Mouse (Mus musculus): ENCODE data around the gene Mrps15. TPM values are rescaled to one million over a fixed set of nuclear protein-coding genes. Genes with fewer than 3 reads are reported as not detected.
"Not testable (repeated sequence)": the region's sequence is repeated elsewhere in the genome, so short reads cannot be mapped to it uniquely, and the experiment has no call there.

The Mrps15 gene
- polyA plus RNA-seq, 1 experiment from 2014 or later, result 137 TPM

DNA sequence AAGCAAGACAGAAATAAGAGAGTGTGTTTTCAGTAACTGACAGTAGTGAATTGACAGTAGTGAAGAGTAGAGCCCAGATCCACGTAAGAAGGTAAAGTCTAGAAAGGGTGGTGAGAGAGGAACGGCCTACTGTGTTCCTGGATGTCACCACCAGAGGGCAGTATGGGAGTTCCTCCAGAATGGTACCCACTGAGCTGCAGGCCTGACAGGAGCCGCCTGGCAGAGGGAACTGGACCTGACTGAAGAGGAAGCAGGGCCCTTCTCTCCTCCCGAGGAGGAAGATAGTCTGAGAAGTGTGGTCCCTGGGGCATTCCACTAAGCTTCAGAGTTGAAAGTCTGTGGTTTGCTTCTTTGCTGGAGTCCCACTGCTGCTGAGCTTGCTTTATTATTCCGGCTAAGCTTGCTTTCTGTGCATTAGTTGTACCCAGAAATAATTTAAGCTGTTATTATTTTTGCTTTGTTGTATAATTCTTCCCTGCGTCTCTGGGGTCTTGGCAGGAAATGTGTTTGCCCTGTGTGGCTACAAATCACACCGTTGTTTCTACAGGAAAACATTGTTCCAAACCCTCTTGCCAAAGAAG, 39.4 kb downstream of the Mrps15 start:
- Histone ChIP-seq H3K4me2 (replicated peaks; ENCODE audit: low read depth, low read length) (no peak overlapping the region), H3K4me1 (ENCODE audit: control insufficient read depth, insufficient read depth, low read length) (no peaks in the 10 kb centered on the region), H3K36me3 (ENCODE audit: control insufficient read depth, insufficient read depth, low read length) (no peaks in the 10 kb centered on the region), H3K9ac (replicated peaks; ENCODE audit: low read depth, low read length) (no peak overlapping the region), H3K27ac (ENCODE audit: low read length) (no peak overlapping the region), H3K27me3 (ENCODE audit: control insufficient read depth, insufficient read depth, low read length) (no peaks in the 10 kb centered on the region), H3K4me3 (ENCODE audit: low read depth, low read length) (no peak overlapping the region), H3K9me3 (ENCODE audit: control insufficient read depth, low read depth, low read length) (no peaks in the 10 kb centered on the region)
- ATAC-seq (ENCODE audit: insufficient number of reproducible peaks, insufficient read depth, low FRiP score, low read depth), result peak; percentile 80; the same call in 1 of the 2 replicates
- WGBS, result 32% methylated on average over 7 of the region's 7 CpGs

DNA sequence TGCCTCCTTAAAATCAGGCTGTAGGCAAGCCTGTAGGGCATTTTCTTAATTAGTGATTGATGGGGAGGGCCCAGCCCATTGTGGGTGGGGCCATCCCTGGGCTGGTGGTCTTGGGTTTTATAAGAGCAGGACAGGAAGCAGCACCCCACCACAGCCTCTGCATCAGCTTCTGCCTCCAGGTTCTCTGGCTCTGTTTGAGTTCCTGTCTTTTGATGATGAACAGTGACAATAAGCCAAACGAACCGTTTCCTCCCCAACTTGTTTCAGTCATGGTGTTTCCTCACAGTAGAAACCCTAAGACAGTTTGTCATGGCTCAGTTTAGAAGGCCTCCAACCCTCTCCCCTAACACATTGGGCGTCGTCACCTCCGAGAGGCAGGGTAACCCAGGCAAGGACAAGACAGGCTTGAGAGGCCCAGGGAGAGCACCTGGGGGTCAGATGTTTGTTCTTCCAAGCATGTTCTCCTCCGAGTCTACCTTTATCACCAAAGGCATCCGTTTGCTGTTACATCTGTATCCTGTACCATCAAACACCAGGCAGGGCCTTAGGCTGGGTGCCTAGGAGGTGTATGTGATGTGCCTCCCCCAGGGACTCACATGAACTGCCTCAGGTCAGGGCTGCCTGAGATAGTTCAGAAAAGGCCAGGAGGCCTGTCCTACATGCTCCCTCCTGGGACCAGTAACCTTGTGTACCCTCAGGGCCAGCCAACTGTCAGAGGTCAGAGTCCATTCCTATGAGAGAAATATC, 43.5 kb downstream of the Mrps15 start:
- H3K27ac ChIP-seq (ENCODE audit: low read length), result no peak overlapping the region
- no peaks in the 10 kb centered on the region for H3K36me3 ChIP-seq (ENCODE audit: control insufficient read depth, insufficient read depth, low read length)
- H3K4me3 ChIP-seq (ENCODE audit: low read depth, low read length), result no peak overlapping the region
- WGBS, result 64% methylated on average over 7 of the region's 7 CpGs
- H3K27me3 ChIP-seq (ENCODE audit: control insufficient read depth, insufficient read depth, low read length), result no peaks in the 10 kb centered on the region
- no peak for ATAC-seq (ENCODE audit: insufficient number of reproducible peaks, insufficient read depth, low FRiP score, low read depth)
- H3K9me3 ChIP-seq (ENCODE audit: control insufficient read depth, low read depth, low read length), result no peaks in the 10 kb centered on the region
- no peaks in the 10 kb centered on the region for H3K4me1 ChIP-seq (ENCODE audit: control insufficient read depth, insufficient read depth, low read length)
- no peak overlapping the region for H3K9ac ChIP-seq (replicated peaks; ENCODE audit: low read depth, low read length)
- H3K4me2 ChIP-seq (replicated peaks; ENCODE audit: low read depth, low read length), result no peak overlapping the region

DNA sequence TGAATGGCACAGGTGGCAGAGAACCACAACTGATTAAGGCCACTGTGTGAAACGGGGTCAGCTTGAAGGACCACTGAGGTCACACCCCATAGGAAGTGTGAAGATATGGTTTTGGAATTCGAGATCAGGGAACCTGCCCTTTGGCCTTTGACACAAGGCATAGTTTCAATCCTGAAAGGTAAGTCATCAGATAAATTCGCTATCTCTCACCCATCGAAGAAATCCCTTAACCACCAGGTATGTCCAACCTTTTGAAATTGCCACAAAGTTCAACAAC, 44.1 kb downstream of the Mrps15 start:
- Histone ChIP-seq H3K27ac (ENCODE audit: low read length) (no peak overlapping the region), H3K4me2 (replicated peaks; ENCODE audit: low read depth, low read length) (no peak overlapping the region), H3K27me3 (ENCODE audit: control insufficient read depth, insufficient read depth, low read length) (no peaks in the 10 kb centered on the region), H3K36me3 (ENCODE audit: control insufficient read depth, insufficient read depth, low read length) (no peaks in the 10 kb centered on the region), H3K4me1 (ENCODE audit: control insufficient read depth, insufficient read depth, low read length) (no peaks in the 10 kb centered on the region), H3K9ac (replicated peaks; ENCODE audit: low read depth, low read length) (no peak overlapping the region), H3K4me3 (ENCODE audit: low read depth, low read length) (no peak overlapping the region), H3K9me3 (ENCODE audit: control insufficient read depth, low read depth, low read length) (no peaks in the 10 kb centered on the region)
- WGBS, result 65% methylated on average over 4 of the region's 4 CpGs
- ATAC-seq (ENCODE audit: insufficient number of reproducible peaks, insufficient read depth, low FRiP score, low read depth), result no peak

DNA sequence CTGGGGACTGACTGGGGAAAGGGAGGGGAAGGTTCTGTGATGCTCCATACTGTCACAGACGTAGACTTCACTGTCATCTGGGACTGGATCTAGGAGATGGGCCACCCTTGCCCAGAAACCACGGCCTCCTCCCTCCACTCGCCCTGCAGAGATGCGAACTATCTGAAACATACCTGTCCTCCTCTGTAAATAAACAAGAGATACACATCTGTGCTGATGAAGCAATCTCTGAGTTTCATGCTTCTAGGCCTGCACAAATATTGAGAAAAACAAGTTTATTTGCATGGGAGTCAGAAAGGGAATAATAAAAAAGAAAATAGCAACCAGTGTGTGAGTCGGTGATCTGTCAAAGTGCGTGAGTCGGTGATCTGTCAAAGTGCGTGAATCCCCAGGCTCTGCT, 45.1 kb downstream of the Mrps15 start:
- 78% methylated on average over 8 of the region's 8 CpGs for WGBS
- Histone ChIP-seq H3K27me3 (ENCODE audit: control insufficient read depth, insufficient read depth, low read length) (no peaks in the 10 kb centered on the region), H3K9me3 (ENCODE audit: control insufficient read depth, low read depth, low read length) (no peaks in the 10 kb centered on the region), H3K27ac (ENCODE audit: low read length) (no peak overlapping the region), H3K36me3 (ENCODE audit: control insufficient read depth, insufficient read depth, low read length) (no peaks in the 10 kb centered on the region), H3K4me3 (ENCODE audit: low read depth, low read length) (no peak overlapping the region), H3K9ac (replicated peaks; ENCODE audit: low read depth, low read length) (no peak overlapping the region), H3K4me2 (replicated peaks; ENCODE audit: low read depth, low read length) (no peak overlapping the region), H3K4me1 (ENCODE audit: control insufficient read depth, insufficient read depth, low read length) (no peaks in the 10 kb centered on the region)
- ATAC-seq (ENCODE audit: insufficient number of reproducible peaks, insufficient read depth, low FRiP score, low read depth), result no peak

DNA sequence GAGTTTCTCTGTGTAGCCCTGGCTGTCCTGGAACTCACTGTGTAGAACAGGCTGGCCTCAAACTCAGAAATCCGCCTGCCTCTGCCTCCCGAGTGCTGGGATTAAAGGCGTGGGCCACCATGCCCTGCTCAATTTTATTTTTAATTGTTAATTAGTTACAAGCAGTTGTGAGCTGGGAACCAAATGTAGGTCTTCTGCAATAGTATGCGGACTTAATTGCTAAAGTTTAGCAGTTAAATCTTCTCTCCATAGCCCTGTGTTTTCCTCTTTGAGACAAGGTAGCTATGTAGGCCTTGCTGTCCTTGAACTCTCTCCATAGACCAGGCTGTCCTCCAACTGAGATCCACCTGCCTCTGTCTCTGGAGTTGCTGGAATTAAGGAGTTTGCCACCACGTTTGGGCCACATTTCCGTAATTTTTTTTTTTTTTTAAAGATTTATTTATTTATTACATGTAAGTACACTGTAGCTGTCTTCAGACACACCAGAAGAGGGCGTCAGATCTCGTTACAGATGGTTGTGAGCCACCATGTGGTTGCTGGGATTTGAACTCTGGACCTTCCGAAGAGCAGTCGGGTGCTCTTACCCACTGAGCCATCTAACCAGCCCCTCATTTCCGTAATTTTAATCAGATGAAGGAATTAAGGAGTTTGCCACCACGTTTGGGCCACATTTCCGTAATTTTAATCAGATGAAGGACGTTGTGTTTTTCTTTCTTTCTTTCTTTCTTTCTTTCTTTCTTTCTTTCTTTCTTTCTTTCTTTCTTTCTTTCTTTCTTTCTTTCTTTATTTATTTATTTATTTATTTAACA, 49.1 kb downstream of the Mrps15 start:
- WGBS, result 57% methylated on average over 14 of the region's 14 CpGs
- H3K4me1 ChIP-seq (ENCODE audit: control insufficient read depth, insufficient read depth, low read length); H3K4me3 ChIP-seq (ENCODE audit: low read depth, low read length); H3K9me3 ChIP-seq (ENCODE audit: control insufficient read depth, low read depth, low read length); H3K36me3 ChIP-seq (ENCODE audit: control insufficient read depth, insufficient read depth, low read length); H3K4me2 ChIP-seq (replicated peaks; ENCODE audit: low read depth, low read length); H3K9ac ChIP-seq (replicated peaks; ENCODE audit: low read depth, low read length); ATAC-seq (ENCODE audit: insufficient number of reproducible peaks, insufficient read depth, low FRiP score, low read depth); H3K27ac ChIP-seq (ENCODE audit: low read length); H3K27me3 ChIP-seq (ENCODE audit: control insufficient read depth, insufficient read depth, low read length): not testable (repeated sequence)

DNA sequence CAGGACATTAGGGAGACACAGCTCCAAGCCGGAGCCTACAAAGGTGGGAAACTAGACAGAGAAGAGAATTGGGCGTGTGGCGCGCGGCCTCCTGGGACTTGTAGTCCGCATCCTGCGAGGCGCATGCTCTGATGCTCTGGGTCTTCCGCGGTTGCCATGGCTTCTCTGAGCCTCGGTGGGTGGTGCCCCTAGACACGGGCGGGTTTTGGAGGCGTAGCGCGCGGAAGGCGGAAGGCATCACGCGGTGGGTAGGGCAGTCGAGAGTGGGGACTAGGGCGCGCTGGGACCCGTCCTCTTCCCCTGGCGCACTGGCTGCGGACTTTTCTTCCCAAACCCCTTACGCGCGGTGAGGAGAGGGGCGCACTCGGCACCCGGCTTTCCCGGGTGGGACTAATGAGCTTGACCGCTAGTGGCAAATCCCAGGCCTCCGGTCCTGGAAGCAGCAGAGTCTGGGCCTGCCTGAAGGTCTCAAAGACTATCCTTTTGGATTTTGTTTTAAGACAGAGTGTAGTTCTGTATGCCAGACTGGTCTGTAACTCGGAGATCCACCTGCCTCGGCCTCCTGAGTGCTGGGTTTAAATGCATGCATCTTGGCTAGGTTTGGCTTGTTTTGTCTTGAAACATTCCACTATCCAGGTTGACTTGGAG, 49.9 kb downstream of the Mrps15 start, which contains the start of gene Lsm10:
Lsm10 (plus strand) TSS at position 160 of the 648 bp plus-strand sequence.
- peak; percentile 98 for ATAC-seq (ENCODE audit: insufficient number of reproducible peaks, insufficient read depth, low FRiP score, low read depth)
- H3K9me3 ChIP-seq (ENCODE audit: control insufficient read depth, low read depth, low read length), result no peaks in the 10 kb centered on the region
- no peaks in the 10 kb centered on the region for H3K36me3 ChIP-seq (ENCODE audit: control insufficient read depth, insufficient read depth, low read length)
- WGBS, result 3% methylated on average over 36 of the region's 37 CpGs
- peak within 1 kb of the TSS; percentile 53 for H3K4me3 ChIP-seq (ENCODE audit: low read depth, low read length)
- H3K9ac ChIP-seq (replicated peaks; ENCODE audit: low read depth, low read length), result peak within 1 kb of the TSS; percentile 37; the same call in 1 of the 2 replicates
- H3K4me2 ChIP-seq (replicated peaks; ENCODE audit: low read depth, low read length), result peak within 1 kb of the TSS; percentile 57
- H3K27ac ChIP-seq (ENCODE audit: low read length), result peak within 1 kb of the TSS; percentile 35; the same call in 1 of the 2 replicates
- 0 out of 2 replicates have a peak, but pooled peaks cover 9% of the 10 kb centered on the region for H3K4me1 ChIP-seq (ENCODE audit: control insufficient read depth, insufficient read depth, low read length)
- no peaks in the 10 kb centered on the region for H3K27me3 ChIP-seq (ENCODE audit: control insufficient read depth, insufficient read depth, low read length)

DNA sequence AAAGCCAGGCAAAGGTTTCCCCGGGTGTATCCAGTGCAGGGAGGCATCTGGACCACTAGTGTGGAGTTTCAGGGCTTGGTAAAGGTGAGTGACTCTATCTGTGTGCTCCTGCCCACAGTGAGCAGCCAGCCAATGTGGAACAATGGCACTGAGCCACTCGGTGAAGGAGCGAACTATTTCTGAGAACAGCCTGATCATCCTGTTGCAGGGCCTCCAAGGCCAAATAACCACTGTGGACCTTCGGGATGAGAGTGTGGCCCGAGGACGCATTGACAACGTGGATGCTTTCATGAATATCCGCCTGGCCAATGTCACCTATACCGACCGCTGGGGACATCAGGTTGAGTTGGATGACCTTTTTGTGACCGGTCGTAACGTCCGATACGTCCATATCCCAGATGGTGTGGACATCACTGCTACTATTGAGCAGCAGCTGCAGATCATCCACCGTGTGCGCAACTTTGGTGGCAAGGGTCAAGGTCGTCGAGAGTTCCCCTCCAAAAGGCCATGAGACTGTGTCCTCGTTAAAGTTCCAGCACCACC, 51.1 kb downstream of the Mrps15 start:
- Histone ChIP-seq H3K9me3 (ENCODE audit: control insufficient read depth, low read depth, low read length) (no peaks in the 10 kb centered on the region), H3K27ac (ENCODE audit: low read length) (no peak overlapping the region), H3K4me2 (replicated peaks; ENCODE audit: low read depth, low read length) (peak overlapping the region; percentile 57; the same call in 1 of the 2 replicates), H3K4me3 (ENCODE audit: low read depth, low read length) (no peak overlapping the region), H3K9ac (replicated peaks; ENCODE audit: low read depth, low read length) (no peak overlapping the region), H3K4me1 (ENCODE audit: control insufficient read depth, insufficient read depth, low read length) (peaks cover 10% of the 10 kb centered on the region; the same call in 1 of the 2 replicates), H3K36me3 (ENCODE audit: control insufficient read depth, insufficient read depth, low read length) (no peaks in the 10 kb centered on the region), H3K27me3 (ENCODE audit: control insufficient read depth, insufficient read depth, low read length) (no peaks in the 10 kb centered on the region)
- ATAC-seq (ENCODE audit: insufficient number of reproducible peaks, insufficient read depth, low FRiP score, low read depth), result no peak
- 93% methylated on average over 20 of the region's 20 CpGs for WGBS

DNA sequence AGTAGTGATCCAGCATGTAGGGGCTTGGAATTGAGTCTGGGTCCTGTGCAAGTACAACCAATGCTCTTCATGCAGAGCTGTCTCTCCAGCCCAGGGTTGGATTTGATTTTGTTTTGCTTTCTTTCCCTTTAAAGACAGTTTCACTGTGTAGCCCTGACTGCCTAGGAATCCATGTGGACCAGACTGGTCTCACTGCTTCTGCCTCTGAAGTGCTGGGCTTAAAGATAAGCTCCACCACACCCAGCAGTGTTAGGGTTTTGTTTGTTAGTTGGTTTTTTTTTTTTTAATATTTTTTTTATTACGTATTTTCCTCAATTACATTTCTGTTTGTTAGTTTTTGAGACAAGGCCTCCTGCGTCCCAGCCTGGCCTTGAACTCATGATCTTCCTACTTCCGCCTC, 52.6 kb downstream of the Mrps15 start:
- Histone ChIP-seq H3K27ac (ENCODE audit: low read length) (no peak overlapping the region), H3K9me3 (ENCODE audit: control insufficient read depth, low read depth, low read length) (no peaks in the 10 kb centered on the region), H3K27me3 (ENCODE audit: control insufficient read depth, insufficient read depth, low read length) (no peaks in the 10 kb centered on the region), H3K9ac (replicated peaks; ENCODE audit: low read depth, low read length) (no peak overlapping the region), H3K4me1 (ENCODE audit: control insufficient read depth, insufficient read depth, low read length) (peaks cover 15% of the 10 kb centered on the region; the same call in 1 of the 2 replicates), H3K4me3 (ENCODE audit: low read depth, low read length) (no peak overlapping the region), H3K4me2 (replicated peaks; ENCODE audit: low read depth, low read length) (no peak overlapping the region), H3K36me3 (ENCODE audit: control insufficient read depth, insufficient read depth, low read length) (no peaks in the 10 kb centered on the region)
- WGBS, result 89% methylated on average over 3 of the region's 3 CpGs
- no peak for ATAC-seq (ENCODE audit: insufficient number of reproducible peaks, insufficient read depth, low FRiP score, low read depth)

Measured in stomach, embryonic 14.5 days (tissue).